ENCODE assay signal across 8 mouse cellular contexts in the genomic region with DNA sequence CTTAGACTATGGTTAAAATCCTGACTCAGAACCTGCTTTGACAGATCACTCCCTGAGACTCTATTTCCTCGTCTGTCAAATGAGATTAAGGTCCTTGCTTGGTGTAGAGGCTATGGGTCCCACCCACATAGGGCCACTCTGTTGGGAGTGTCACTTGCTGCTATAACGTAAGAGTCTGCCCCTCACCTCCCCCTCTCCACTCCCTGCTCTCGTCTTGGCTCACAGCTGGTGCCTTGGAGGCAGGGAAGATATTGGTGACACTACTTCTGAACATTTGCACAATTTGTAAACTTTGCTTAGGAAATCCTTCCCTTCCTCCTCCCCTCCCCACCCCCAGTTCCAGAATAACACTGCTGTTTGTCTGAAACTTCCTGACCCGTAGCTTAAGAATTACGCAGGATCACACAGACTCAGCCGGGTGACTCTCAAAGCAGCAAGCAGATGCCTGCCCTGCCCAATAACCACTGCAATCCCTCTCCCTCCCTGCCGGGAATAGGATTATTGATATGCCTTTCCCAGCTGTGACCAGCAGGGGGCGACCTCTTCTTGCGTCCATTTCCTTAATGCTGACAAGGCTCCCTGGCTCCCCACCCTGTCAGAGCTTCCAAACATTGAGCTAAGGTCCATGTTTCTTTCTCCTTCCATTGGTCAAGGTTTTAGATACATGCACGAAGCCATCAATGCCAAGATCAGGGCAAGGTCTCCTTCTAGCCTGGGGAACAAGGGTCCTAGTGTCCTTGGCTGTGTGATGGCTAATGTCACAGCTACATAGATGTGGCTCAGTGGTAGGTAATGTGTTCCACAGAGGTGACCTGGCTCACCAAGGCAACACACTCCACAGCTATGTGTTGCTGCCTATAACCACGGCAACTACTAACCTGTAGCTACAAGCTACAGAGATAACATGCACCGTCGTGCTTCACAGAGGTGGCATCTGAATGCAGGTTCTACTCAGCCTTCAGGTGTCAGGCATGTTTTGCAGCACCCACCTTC.
DNase-seq lines count a peak whose midpoint lies in the region; ATAC-seq and TF ChIP-seq lines count a peak whose summit lies in the region.

No protein-coding gene starts in this region.

- peak; percentile 70 for ATAC-seq in forebrain, embryonic 14.5 days

- peak; percentile 51 for DNase-seq in c-Kit-positive CD71-negative TER-119-negative erythroid progenitor cells, embryonic 14.5 days (ENCODE audit: low read depth)
- peak; percentile 84 for DNase-seq in forebrain, embryonic 14.5 days (ENCODE audit: low spot score)
- peak; percentile 84 for DNase-seq in hindbrain, embryonic 10.5 days (ENCODE audit: low spot score)
- DNase-seq in layer of hippocampus, adult 9-10 months (ENCODE audit: low spot score) = peak; percentile 75
- DNase-seq in lung, postnatal 10 days = peak; percentile 91
- DNase-seq in ovary, postnatal 14 days (ENCODE audit: low spot score) = peak; percentile 74
- DNase-seq in thymus, postnatal 25 days = peak; percentile 54

- no peak overlapping the region for H3K4me2 ChIP-seq in forebrain, embryonic 14.5 days (ENCODE audit: low read length)

- TF ChIP-seq EP300 in ES-Bruce4 (IDR thresholded peaks at IDR 0.05; ENCODE audit: insufficient read depth, low read depth, low read length) = no peak

- WGBS in forebrain, embryonic 14.5 days = 23% methylated on average over 13 of the region's 13 CpGs
- 29% methylated on average over 13 of the region's 13 CpGs for WGBS in hindbrain, embryonic 10.5 days

- no peak overlapping the region for H3K27ac ChIP-seq in ES-Bruce4 (ENCODE audit: insufficient read depth, low read length)
- no peak overlapping the region for H3K27ac ChIP-seq in forebrain, embryonic 14.5 days (ENCODE audit: low read depth, low read length)
- no peak overlapping the region for H3K27ac ChIP-seq in hindbrain, embryonic 10.5 days

- no peak overlapping the region for H3K4me3 ChIP-seq in ES-Bruce4 (ENCODE audit: low read depth, low read length)
- H3K4me3 ChIP-seq in forebrain, embryonic 14.5 days (ENCODE audit: low read depth, low read length) = no peak overlapping the region
- no peak overlapping the region for H3K4me3 ChIP-seq in hindbrain, embryonic 10.5 days

- TF ChIP-seq POLR2A in ES-Bruce4 (IDR thresholded peaks at IDR 0.05; ENCODE audit: insufficient read depth, low read length) = no peak

- no peaks in the 10 kb centered on the region for H3K9me3 ChIP-seq in ES-Bruce4 (replicated peaks; ENCODE audit: control insufficient read depth, insufficient read depth, low read length, poor library complexity, severe bottlenecking)
- no peaks in the 10 kb centered on the region for H3K9me3 ChIP-seq in forebrain, embryonic 14.5 days (replicated peaks; ENCODE audit: control insufficient read depth, low read length)
- H3K9me3 ChIP-seq in hindbrain, embryonic 10.5 days = no peaks in the 10 kb centered on the region

- H3K4me1 ChIP-seq in ES-Bruce4 (ENCODE audit: control insufficient read depth, insufficient read depth, low read length) = no peaks in the 10 kb centered on the region
- H3K4me1 ChIP-seq in forebrain, embryonic 14.5 days (ENCODE audit: control insufficient read depth, insufficient read depth, low read length) = no peaks in the 10 kb centered on the region
- H3K4me1 ChIP-seq in hindbrain, embryonic 10.5 days (replicated peaks) = peaks cover 5% of the 10 kb centered on the region; the same call in 1 of the 2 replicates

- no peaks in the 10 kb centered on the region for H3K36me3 ChIP-seq in ES-Bruce4 (ENCODE audit: control insufficient read depth, insufficient read depth, low read length, poor library complexity, severe bottlenecking)
- H3K36me3 ChIP-seq in forebrain, embryonic 14.5 days (ENCODE audit: control insufficient read depth, insufficient read depth, low read length) = no peaks in the 10 kb centered on the region
- no peaks in the 10 kb centered on the region for H3K36me3 ChIP-seq in hindbrain, embryonic 10.5 days

- TF ChIP-seq CTCF in ES-Bruce4 (IDR thresholded peaks at IDR 0.05; ENCODE audit: low read depth, low read length) = peak; percentile 86

- no peaks in the 10 kb centered on the region for H3K27me3 ChIP-seq in ES-Bruce4 (ENCODE audit: control insufficient read depth, insufficient read depth, low read length, poor library complexity, severe bottlenecking)
- H3K27me3 ChIP-seq in forebrain, embryonic 14.5 days (replicated peaks; ENCODE audit: control insufficient read depth, insufficient read depth, low read length) = peaks cover 6% of the 10 kb centered on the region; the same call in 1 of the 2 replicates
- H3K27me3 ChIP-seq in hindbrain, embryonic 10.5 days (ENCODE audit: insufficient read depth, poor library complexity, severe bottlenecking) = 0 out of 2 replicates have a peak, but pooled peaks cover 8% of the 10 kb centered on the region

- H3K9ac ChIP-seq in ES-Bruce4 (ENCODE audit: low read depth, poor library complexity, severe bottlenecking) = no peak overlapping the region
- no peak overlapping the region for H3K9ac ChIP-seq in forebrain, embryonic 14.5 days (ENCODE audit: low read length)
